Mouse (Mus musculus) midbrain, embryonic 11.5 days (tissue): Measurements from ENCODE around the gene Taf6. TPM values are rescaled to one million over a fixed set of nuclear protein-coding genes. Genes with fewer than 3 reads are reported as not detected.
A peak's percentile ranks its signal among the peaks of the same experiment; 100 is the strongest.

Source experiments
- ATAC-seq: fragments of 200-750 bp; cut with Nextera tagmentation; 2 replicates; pipeline ENCODE4 v1.8.0; 2017; ENCODE audit warnings: moderate TSS enrichment, moderate library complexity; ENCODE audit not compliant: low FRiP score
- DNase-seq: peaks from one replicate; pipeline ENCODE4 v3.0.0; 2015; ENCODE audit warnings: low spot score; ENCODE audit errors: missing footprints
- H3K27ac ChIP-seq: fragments of 300-500 bp; sonication (generic); 2 replicates; pipeline ENCODE4 v1.5.1; 2014; ENCODE audit warnings: low read depth, low read length
- H3K27me3 ChIP-seq: fragments of 300-500 bp; sonication (generic); 2 replicates; pipeline ENCODE4 v1.6.1; 2014; ENCODE audit warnings: mild to moderate bottlenecking, low read length, moderate library complexity, mixed read lengths; ENCODE audit not compliant: control insufficient read depth, insufficient read depth
- H3K36me3 ChIP-seq: fragments of 300-500 bp; sonication (generic); 2 replicates; pipeline ENCODE4 v1.6.1; 2014; ENCODE audit warnings: mild to moderate bottlenecking, low read length, moderate library complexity, mixed read lengths; ENCODE audit not compliant: control insufficient read depth, insufficient read depth
- H3K4me1 ChIP-seq: fragments of 300-500 bp; sonication (generic); 2 replicates; pipeline ENCODE4 v1.6.1; 2014; ENCODE audit warnings: low read length; ENCODE audit not compliant: control insufficient read depth, insufficient read depth
- H3K4me2 ChIP-seq: fragments of 300-500 bp; sonication (generic); 2 replicates; pipeline ENCODE4 v1.6.1; 2014; ENCODE audit warnings: mild to moderate bottlenecking, moderate library complexity
- H3K4me3 ChIP-seq: fragments of 300-500 bp; sonication (generic); 2 replicates; pipeline ENCODE4 v1.5.1; 2014; ENCODE audit warnings: low read depth, low read length
- H3K9ac ChIP-seq: fragments of 300-500 bp; sonication (generic); 2 replicates; pipeline ENCODE4 v1.6.1; 2014; ENCODE audit warnings: low read length
- H3K9me3 ChIP-seq: fragments of 300-500 bp; sonication (generic); 2 replicates; pipeline ENCODE4 v1.6.1; 2016; ENCODE audit warnings: low read length; ENCODE audit not compliant: control insufficient read depth
- WGBS: fragments of 180-500 bp; shearing (Covaris S2); extraction: QIAGEN DNeasy Blood & Tissue Kit; methylation state at CpG from one replicate; pipeline ENCODE4 v1.1.7; 2014; 5-methylcytosine and 5-hydroxymethylcytosine counted together
- polyA plus RNA-seq: library from polyadenylated mRNA; unstranded; fragments of >200 nt; fragmentation: Nextera tagmentation; extraction: Ambion mirVana; gene quantifications from 2 replicates; pipeline ENCODE4 v1.2.1, GENCODE M21; 2014

Gene Taf6
- polyA plus RNA-seq: 123 and 133 TPM in 2 replicates

DNA sequence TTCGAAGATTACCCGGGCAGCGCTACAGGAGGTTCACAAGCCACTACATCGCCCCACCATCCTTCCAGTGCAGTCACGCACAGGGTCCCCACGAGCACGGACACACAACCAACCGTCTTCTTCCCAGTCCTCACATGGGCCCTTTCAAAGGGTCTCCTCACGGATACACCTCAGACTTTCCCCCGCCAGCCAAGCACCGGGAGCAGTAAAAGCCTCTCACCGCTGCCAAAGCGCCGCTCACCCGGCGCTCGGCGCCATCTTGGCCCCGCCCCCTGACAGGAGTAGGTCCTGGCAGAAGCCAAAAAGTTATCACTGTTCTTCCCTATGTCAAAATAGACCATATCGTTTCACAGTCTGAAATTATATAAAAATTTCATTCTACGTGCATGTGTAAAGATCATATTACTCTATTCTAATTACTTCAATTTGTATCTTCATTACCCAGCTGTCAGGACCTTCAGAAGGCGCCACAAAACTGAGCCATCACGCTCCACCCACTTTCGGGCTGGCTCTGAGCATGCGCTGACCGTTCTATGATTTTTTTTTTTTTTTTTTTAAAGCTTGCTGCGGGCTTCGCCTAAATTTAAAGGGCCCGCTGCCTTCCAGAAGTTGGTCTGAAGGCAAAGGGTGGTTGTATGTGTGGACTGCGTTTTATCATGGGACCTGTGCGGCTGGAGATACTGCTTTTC, at the start of gene Taf6, which contains the start of gene Cnpy4:
Gene Taf6, minus strand, starts transcription at position 502 of the 689 bp plus-strand sequence.
Gene Cnpy4, plus strand, starts transcription at position 536 of the 689 bp plus-strand sequence.
- peak within 1 kb of the TSS; percentile 93 for H3K9ac ChIP-seq
- H3K27me3 ChIP-seq: no peaks in the 10 kb centered on the region
- peak within 1 kb of the TSS; percentile 80 for H3K4me3 ChIP-seq
- H3K9me3 ChIP-seq: no peaks in the 10 kb centered on the region
- WGBS: under 1% methylated on average over 31 of the region's 31 CpGs
- H3K4me2 ChIP-seq: peak within 1 kb of the TSS; percentile 74
- peak; percentile 83 for ATAC-seq
- peaks cover 9% of the 10 kb centered on the region for H3K36me3 ChIP-seq
- H3K27ac ChIP-seq: peak within 1 kb of the TSS; percentile 25; the same call in 1 of the 2 replicates
- peak; percentile 98 for DNase-seq
- peaks cover 12% of the 10 kb centered on the region for H3K4me1 ChIP-seq

DNA sequence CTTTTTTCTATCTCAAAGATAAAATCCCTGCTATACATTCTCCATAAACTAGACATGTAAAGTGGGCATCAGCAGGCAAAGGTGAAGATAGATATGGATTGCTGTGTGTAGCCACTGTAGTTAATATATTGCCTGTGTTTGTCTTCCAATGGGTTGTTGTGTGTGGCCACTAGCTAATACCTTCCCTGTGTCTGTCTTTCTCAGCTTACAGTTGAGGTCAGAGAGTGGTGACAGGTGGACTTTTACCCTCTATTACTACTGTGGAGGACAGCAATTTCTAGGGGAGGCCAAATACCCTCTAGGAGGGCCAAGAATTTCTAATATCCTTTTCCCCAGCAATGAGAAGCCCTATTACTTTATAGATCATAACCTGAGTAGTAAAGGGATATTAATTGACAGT, 47.0 kb upstream of the Taf6 start:
- no peaks in the 10 kb centered on the region for H3K4me1 ChIP-seq

DNA sequence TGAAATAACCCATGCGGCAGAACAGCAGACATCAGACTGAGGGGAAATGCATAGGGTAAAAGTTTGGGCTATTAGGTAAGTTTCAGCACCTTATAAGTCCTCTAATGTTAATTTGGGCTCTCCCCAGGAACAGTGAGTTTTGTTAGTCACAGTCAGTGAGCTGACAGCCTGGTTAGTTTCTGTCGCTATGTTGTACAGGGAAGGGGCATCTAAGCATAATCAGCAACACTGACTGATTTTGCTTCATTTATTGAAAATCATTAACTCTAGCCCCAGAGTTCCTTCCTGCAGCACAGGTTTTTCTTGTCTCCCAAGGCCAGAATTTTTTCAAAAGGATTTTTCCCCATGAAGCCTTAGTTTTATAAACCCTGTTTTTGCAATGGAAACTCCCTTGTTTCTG, 46.5 kb upstream of the Taf6 start:
- Histone ChIP-seq H3K4me3 (no peak overlapping the region), H3K27me3 (no peaks in the 10 kb centered on the region), H3K9me3 (no peaks in the 10 kb centered on the region), H3K36me3 (no peaks in the 10 kb centered on the region), H3K4me1 (no peaks in the 10 kb centered on the region), H3K27ac (no peak overlapping the region), H3K9ac (no peak overlapping the region), H3K4me2 (no peak overlapping the region)
- ATAC-seq: no peak
- WGBS: 81% methylated on average over 2 of the region's 2 CpGs
- DNase-seq: no peak

More for the DNA sequence above, 47.0 kb upstream of the Taf6 start:
- Histone ChIP-seq H3K36me3 (no peaks in the 10 kb centered on the region), H3K27me3 (no peaks in the 10 kb centered on the region), H3K27ac (no peak overlapping the region), H3K4me3 (no peak overlapping the region), H3K9me3 (no peaks in the 10 kb centered on the region), H3K9ac (no peak overlapping the region), H3K4me2 (no peak overlapping the region)
- ATAC-seq: no peak
- no peak for DNase-seq

DNA sequence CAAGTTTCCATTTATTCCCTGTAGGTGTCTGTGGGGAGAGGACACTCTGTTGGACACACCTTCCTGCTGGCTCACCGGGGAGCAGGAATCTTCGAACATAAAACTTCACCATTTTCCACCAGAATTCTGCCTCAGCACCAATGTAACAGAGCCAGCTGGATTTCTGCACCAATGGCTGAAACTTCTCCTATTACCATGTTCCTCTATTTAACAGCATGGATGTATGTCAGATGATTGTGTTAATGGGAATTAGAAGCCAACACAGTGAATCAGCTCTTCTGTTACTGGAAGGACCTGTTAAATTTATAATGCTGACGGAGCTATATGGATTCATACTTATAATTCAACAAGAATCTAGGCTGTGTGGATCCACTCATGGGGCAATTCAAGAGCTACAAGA, 42.3 kb upstream of the Taf6 start:
- DNase-seq (no peak), ATAC-seq (no peak)
- H3K27ac ChIP-seq: no peak overlapping the region
- no peak overlapping the region for H3K4me3 ChIP-seq
- no peaks in the 10 kb centered on the region for H3K4me1 ChIP-seq
- 93% methylated on average over 3 of the region's 3 CpGs for WGBS
- H3K9me3 ChIP-seq: no peaks in the 10 kb centered on the region
- no peaks in the 10 kb centered on the region for H3K27me3 ChIP-seq
- no peak overlapping the region for H3K4me2 ChIP-seq
- H3K9ac ChIP-seq: no peak overlapping the region
- H3K36me3 ChIP-seq: no peaks in the 10 kb centered on the region

DNA sequence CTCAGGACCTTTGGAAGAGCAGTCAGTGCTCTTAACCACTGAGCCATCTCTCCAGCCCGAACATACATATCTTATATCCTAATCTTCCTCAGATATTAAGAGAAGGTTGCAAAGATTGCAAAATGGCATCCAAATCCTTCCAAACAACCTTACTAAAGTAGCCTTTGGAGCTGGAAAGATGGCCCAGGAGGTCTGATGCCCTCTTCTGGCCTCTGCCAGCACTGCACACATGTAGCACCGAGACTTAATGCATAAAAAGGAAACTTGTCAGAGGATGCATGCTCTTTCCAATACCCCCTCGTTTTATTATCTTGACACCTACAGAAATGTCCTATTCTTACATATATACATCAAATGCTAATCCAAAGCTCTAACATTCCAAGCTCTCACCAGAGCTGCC, 40.8 kb upstream of the Taf6 start:
- ATAC-seq: no peak
- no peaks in the 10 kb centered on the region for H3K4me1 ChIP-seq
- DNase-seq: no peak
- no peak overlapping the region for H3K4me2 ChIP-seq
- no peak overlapping the region for H3K9ac ChIP-seq
- no peak overlapping the region for H3K4me3 ChIP-seq
- H3K27ac ChIP-seq: no peak overlapping the region
- H3K36me3 ChIP-seq: no peaks in the 10 kb centered on the region
- no peaks in the 10 kb centered on the region for H3K27me3 ChIP-seq
- H3K9me3 ChIP-seq: no peaks in the 10 kb centered on the region
- WGBS: 49% methylated on average over 3 of the region's 3 CpGs

DNA sequence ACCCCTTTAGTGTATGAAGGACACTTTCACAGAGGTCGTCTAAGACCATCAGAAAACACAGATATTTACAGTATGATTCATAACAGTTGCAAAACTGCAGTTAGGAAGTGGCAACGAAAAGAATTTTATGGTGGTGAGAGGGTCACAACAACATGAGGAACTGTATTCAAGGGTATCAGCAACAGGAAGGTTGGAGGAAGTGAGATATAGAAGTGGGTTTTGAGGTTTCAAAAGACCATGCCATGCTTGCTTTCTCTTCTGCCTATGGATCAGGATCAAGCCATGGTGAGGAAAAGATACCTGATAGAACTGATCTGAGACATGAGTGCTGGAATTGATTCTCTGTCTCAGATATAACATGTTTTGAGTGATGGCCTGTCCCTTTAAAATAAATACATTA, 40.1 kb upstream of the Taf6 start:
- Histone ChIP-seq H3K36me3 (no peaks in the 10 kb centered on the region), H3K4me1 (no peaks in the 10 kb centered on the region), H3K9me3 (no peaks in the 10 kb centered on the region), H3K27ac (no peak overlapping the region), H3K27me3 (no peaks in the 10 kb centered on the region), H3K4me3 (no peak overlapping the region), H3K9ac (no peak overlapping the region), H3K4me2 (no peak overlapping the region)
- ATAC-seq: no peak
- 69% methylated on average over 2 of the region's 2 CpGs for WGBS
- no peak for DNase-seq

DNA sequence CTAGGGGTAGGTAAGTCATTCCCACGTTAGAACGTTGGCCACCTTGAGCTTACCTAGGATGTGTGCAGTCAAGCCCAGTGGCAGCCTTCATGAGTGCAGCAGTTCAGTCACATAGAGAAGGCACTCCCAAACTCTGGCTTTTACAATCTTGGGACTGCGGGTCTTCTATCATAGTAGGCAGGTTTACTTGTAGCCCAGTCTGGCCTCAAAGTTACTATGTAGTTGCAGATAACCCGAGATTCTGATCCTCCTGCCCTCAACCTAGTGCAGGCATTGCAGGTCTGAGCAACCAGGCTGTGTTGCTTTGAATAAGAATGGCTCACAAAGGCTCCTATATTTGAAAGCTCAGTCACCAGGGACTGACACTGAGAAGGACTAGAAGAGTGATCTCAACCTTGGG, 39.2 kb upstream of the Taf6 start:
- ATAC-seq (no peak), DNase-seq (no peak)
- H3K4me3 ChIP-seq: no peak overlapping the region
- H3K4me1 ChIP-seq: no peaks in the 10 kb centered on the region
- 74% methylated on average over 4 of the region's 4 CpGs for WGBS
- H3K36me3 ChIP-seq: no peaks in the 10 kb centered on the region
- no peak overlapping the region for H3K9ac ChIP-seq
- no peak overlapping the region for H3K27ac ChIP-seq
- no peaks in the 10 kb centered on the region for H3K27me3 ChIP-seq
- H3K4me2 ChIP-seq: no peak overlapping the region
- no peaks in the 10 kb centered on the region for H3K9me3 ChIP-seq

DNA sequence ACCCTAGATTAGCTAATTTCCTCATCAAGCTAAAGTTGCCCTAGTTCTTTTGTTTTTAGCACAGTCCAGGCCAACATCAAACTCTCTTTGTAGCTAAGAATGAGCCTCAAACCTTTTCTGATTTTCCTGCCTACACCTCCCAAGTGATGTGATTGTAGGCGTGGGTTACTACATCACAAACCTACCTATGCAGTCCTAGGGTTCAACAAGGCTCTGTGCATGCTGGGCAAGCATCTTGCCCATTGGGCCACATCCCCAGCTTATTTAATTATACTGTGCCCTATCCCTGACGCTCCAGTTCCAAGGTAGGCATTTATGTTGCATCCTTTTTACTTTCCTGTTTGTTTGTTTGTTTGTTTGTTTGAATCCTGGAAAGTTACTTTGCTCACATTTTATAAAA, 38.4 kb upstream of the Taf6 start, which contains the start of gene Nxpe5:
Gene Nxpe5, plus strand, starts transcription at position 199 of the 400 bp plus-strand sequence.
- DNase-seq (no peak), ATAC-seq (no peak)
- Histone ChIP-seq H3K27ac (no peak within 1 kb of the TSS), H3K36me3 (no peaks in the 10 kb centered on the region), H3K4me3 (no peak within 1 kb of the TSS), H3K9ac (no peak within 1 kb of the TSS), H3K4me2 (no peak within 1 kb of the TSS), H3K9me3 (no peaks in the 10 kb centered on the region), H3K4me1 (no peaks in the 10 kb centered on the region), H3K27me3 (no peaks in the 10 kb centered on the region)
- 54% methylated on average over 2 of the region's 2 CpGs for whole genome bisulfite sequencing

DNA sequence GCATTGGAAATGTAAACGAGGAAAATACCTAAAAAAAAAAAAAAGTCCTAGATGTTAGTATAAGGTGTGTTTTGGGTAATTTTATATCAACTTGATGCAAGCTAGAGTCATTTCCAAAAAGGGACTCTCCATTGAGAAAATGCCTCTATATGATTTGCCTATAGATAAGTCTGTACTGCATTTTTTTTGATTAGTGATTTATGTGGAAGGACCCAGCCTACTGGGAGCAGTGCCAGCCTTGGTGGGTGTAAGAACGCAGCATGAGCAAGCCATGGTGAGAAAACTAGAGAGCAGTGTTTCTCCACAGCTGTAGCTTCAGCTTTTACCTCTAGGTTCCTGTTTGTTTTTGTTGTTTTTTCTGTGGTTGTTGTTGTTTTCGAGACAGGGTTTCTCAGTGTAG, 36.0 kb upstream of the Taf6 start:
- Histone ChIP-seq H3K9me3 (no peaks in the 10 kb centered on the region), H3K27ac (no peak overlapping the region), H3K27me3 (no peaks in the 10 kb centered on the region), H3K9ac (no peak overlapping the region), H3K4me1 (no peaks in the 10 kb centered on the region), H3K4me3 (no peak overlapping the region), H3K4me2 (no peak overlapping the region), H3K36me3 (no peaks in the 10 kb centered on the region)
- no peak for ATAC-seq
- no peak for DNase-seq
- WGBS: 71% methylated on average over 3 of the region's 3 CpGs
